Mouse (Mus musculus): Measurements from ENCODE around the gene Rpl31. TPM values are rescaled to one million over a fixed set of nuclear protein-coding genes. Genes with fewer than 3 reads are reported as not detected.

The Rpl31 gene
- polyA plus RNA-seq, 1 experiment from 2014 or later = 434 TPM

GRCm38 (mm10) chr1:39349427-39349826 lies 18.2 kb upstream of the Rpl31 start:
- Histone ChIP-seq H3K9ac (ENCODE audit: low read depth, low read length) (no peak overlapping the region), H3K9me3 (ENCODE audit: control insufficient read depth) (no peaks in the 10 kb centered on the region), H3K36me3 (ENCODE audit: control insufficient read depth, insufficient read depth) (peaks cover 12% of the 10 kb centered on the region; the same call in 1 of the 2 replicates), H3K4me3 (ENCODE audit: low read depth, low read length) (no peak overlapping the region), H3K27me3 (replicated peaks; ENCODE audit: control insufficient read depth, insufficient read depth, low read length) (no peaks in the 10 kb centered on the region), H3K4me1 (replicated peaks; ENCODE audit: control insufficient read depth, insufficient read depth, low read length) (no peaks in the 10 kb centered on the region), H3K4me2 (replicated peaks; ENCODE audit: low read depth) (no peak overlapping the region), H3K27ac (ENCODE audit: low read depth, low read length) (no peak overlapping the region)
- WGBS = 74% methylated on average over 7 of the region's 7 CpGs
- no peak for ATAC-seq
- no peak for TF ChIP-seq CTCF (IDR thresholded peaks at IDR 0.05; ENCODE audit: low read depth)

- Histone ChIP-seq H3K27ac (ENCODE audit: low read depth, low read length) (no peak overlapping the region), H3K9ac (ENCODE audit: low read depth, low read length) (no peak overlapping the region), H3K27me3 (replicated peaks; ENCODE audit: control insufficient read depth, insufficient read depth, low read length) (no peaks in the 10 kb centered on the region), H3K4me1 (replicated peaks; ENCODE audit: control insufficient read depth, insufficient read depth, low read length) (no peaks in the 10 kb centered on the region), H3K4me3 (ENCODE audit: low read depth, low read length) (no peak overlapping the region), H3K9me3 (ENCODE audit: control insufficient read depth) (no peaks in the 10 kb centered on the region), H3K36me3 (ENCODE audit: control insufficient read depth, insufficient read depth) (no peaks in the 10 kb centered on the region), H3K4me2 (replicated peaks; ENCODE audit: low read depth) (peak overlapping the region; percentile 35)
- 31% methylated on average over 24 of the region's 24 CpGs for WGBS
- peak; percentile 38; the same call in 1 of the 2 replicates for TF ChIP-seq CTCF (IDR thresholded peaks at IDR 0.05; ENCODE audit: low read depth)
- no peak for ATAC-seq
Measured at GRCm38 (mm10) chr1:39361754-39362514, 5.7 kb upstream of the Rpl31 start.

DNA sequence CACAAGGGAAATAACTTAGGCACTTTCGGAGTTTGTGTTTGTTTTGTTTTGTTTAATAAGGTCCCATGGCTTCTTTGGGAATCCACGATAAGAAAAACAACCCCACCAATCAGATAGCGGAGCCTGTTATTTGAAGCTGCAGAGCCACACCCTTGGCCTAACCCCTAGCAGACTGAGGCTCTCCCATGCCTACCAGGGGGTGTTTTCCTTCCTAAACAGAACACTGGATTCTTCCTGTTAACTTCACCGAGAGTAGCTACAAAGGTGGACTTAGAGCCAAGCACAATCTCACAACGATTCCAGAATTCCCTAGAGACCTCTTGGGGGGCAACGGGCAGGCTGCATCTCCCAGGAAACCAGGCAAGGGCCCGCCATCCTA lies 5.1 kb upstream of the Rpl31 start:
- H3K4me3 ChIP-seq (ENCODE audit: low read depth, low read length) = no peak overlapping the region
- H3K4me1 ChIP-seq (replicated peaks; ENCODE audit: control insufficient read depth, insufficient read depth, low read length) = no peaks in the 10 kb centered on the region
- H3K9me3 ChIP-seq (ENCODE audit: control insufficient read depth) = no peaks in the 10 kb centered on the region
- ATAC-seq = no peak
- H3K36me3 ChIP-seq (ENCODE audit: control insufficient read depth, insufficient read depth) = no peaks in the 10 kb centered on the region
- no peak overlapping the region for H3K27ac ChIP-seq (ENCODE audit: low read depth, low read length)
- H3K27me3 ChIP-seq (replicated peaks; ENCODE audit: control insufficient read depth, insufficient read depth, low read length) = no peaks in the 10 kb centered on the region
- H3K4me2 ChIP-seq (replicated peaks; ENCODE audit: low read depth) = no peak overlapping the region
- H3K9ac ChIP-seq (ENCODE audit: low read depth, low read length) = no peak overlapping the region
- WGBS = 35% methylated on average over 7 of the region's 7 CpGs
- TF ChIP-seq CTCF (IDR thresholded peaks at IDR 0.05; ENCODE audit: low read depth) = no peak

- WGBS = 88% methylated on average over 1 of the region's 1 CpGs
- Histone ChIP-seq H3K4me3 (ENCODE audit: low read depth, low read length) (no peak overlapping the region), H3K4me2 (replicated peaks; ENCODE audit: low read depth) (no peak overlapping the region), H3K27me3 (replicated peaks; ENCODE audit: control insufficient read depth, insufficient read depth, low read length) (no peaks in the 10 kb centered on the region), H3K4me1 (replicated peaks; ENCODE audit: control insufficient read depth, insufficient read depth, low read length) (no peaks in the 10 kb centered on the region; the same call in 1 of the 2 replicates), H3K9ac (ENCODE audit: low read depth, low read length) (no peak overlapping the region), H3K36me3 (ENCODE audit: control insufficient read depth, insufficient read depth) (peaks cover 8% of the 10 kb centered on the region), H3K9me3 (ENCODE audit: control insufficient read depth) (no peaks in the 10 kb centered on the region), H3K27ac (ENCODE audit: low read depth, low read length) (no peak overlapping the region)
- TF ChIP-seq CTCF (IDR thresholded peaks at IDR 0.05; ENCODE audit: low read depth) = no peak
- ATAC-seq = no peak
Measured at GRCm38 (mm10) chr1:39365562-39365961, 2.1 kb upstream of the Rpl31 start.

DNA sequence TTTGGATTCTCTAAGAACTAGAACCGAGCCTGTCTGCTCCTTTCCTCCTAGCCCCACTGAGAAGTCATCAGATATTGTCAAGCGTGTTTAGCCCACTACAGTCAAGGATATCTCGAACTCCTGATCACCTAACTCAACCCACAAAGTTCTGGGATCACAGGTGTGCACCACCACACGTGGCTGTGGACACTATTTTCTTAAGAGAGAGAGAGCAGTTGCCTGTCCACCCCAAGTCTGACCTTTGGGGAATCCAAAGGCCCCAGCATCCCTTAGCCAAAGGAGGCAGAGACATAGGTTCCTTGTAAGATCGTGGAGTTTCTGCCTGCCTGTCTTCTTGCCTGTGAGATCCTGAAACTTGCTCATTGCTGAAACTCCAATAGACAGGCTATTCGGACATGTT lies 597 bp upstream of the Rpl31 start:
- Histone ChIP-seq H3K9me3 (ENCODE audit: control insufficient read depth) (no peaks in the 10 kb centered on the region), H3K4me1 (replicated peaks; ENCODE audit: control insufficient read depth, insufficient read depth, low read length) (no peaks in the 10 kb centered on the region; the same call in 1 of the 2 replicates), H3K36me3 (ENCODE audit: control insufficient read depth, insufficient read depth) (peaks cover 22% of the 10 kb centered on the region), H3K4me2 (replicated peaks; ENCODE audit: low read depth) (peak overlapping the region; percentile 65), H3K4me3 (ENCODE audit: low read depth, low read length) (peak overlapping the region; percentile 74), H3K9ac (ENCODE audit: low read depth, low read length) (peak overlapping the region; percentile 46), H3K27me3 (replicated peaks; ENCODE audit: control insufficient read depth, insufficient read depth, low read length) (no peaks in the 10 kb centered on the region), H3K27ac (ENCODE audit: low read depth, low read length) (no peak overlapping the region)
- no peak for ATAC-seq
- WGBS = 32% methylated on average over 6 of the region's 6 CpGs
- no peak for TF ChIP-seq CTCF (IDR thresholded peaks at IDR 0.05; ENCODE audit: low read depth)

DNA sequence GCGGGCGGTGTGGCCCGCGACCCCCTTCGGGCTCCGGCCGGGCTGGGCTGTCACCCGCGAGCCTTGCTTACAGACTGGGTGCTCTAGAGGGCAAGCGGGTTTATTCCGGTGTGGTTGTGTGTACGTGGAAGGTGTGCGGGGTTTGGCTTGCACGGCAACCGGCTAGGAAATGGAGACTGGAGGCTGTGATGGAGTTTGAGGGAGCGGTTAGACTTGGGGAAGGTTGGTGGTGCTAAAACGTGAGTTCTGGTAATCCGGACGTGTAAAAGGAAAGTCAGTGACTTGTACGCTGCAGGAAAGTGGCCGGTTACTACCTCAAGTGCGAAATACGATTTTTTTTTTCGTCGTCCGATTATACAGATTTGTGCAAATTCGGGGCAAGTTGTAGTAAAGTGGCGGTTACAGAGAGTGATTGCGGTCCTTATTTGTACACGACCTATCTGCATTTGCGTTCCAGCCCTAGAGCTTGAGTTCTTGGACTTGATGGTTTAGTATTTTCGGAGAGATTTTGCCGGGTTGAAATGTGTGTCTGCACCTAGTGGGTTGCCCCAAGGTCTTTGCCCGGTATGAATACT lies 712 bp downstream of the Rpl31 start:
- H3K27me3 ChIP-seq (replicated peaks; ENCODE audit: control insufficient read depth, insufficient read depth, low read length) = no peaks in the 10 kb centered on the region
- H3K4me2 ChIP-seq (replicated peaks; ENCODE audit: low read depth) = peak overlapping the region; percentile 70
- H3K4me3 ChIP-seq (ENCODE audit: low read depth, low read length) = peak overlapping the region; percentile 74
- under 1% methylated on average over 34 of the region's 34 CpGs for WGBS
- no peak for TF ChIP-seq CTCF (IDR thresholded peaks at IDR 0.05; ENCODE audit: low read depth)
- H3K36me3 ChIP-seq (ENCODE audit: control insufficient read depth, insufficient read depth) = peaks cover 36% of the 10 kb centered on the region
- no peaks in the 10 kb centered on the region for H3K9me3 ChIP-seq (ENCODE audit: control insufficient read depth)
- peak overlapping the region; percentile 93 for H3K9ac ChIP-seq (ENCODE audit: low read depth, low read length)
- peak overlapping the region; percentile 90 for H3K27ac ChIP-seq (ENCODE audit: low read depth, low read length)
- ATAC-seq = peak; percentile 48
- H3K4me1 ChIP-seq (replicated peaks; ENCODE audit: control insufficient read depth, insufficient read depth, low read length) = no peaks in the 10 kb centered on the region; the same call in 1 of the 2 replicates
